Mouse (Mus musculus) thymus, adult 18-20 months (tissue): Measurements from ENCODE around the gene Olfr525.

Source experiments
- DNase-seq, 2 experiments: peaks; one replicate each; pipeline ENCODE4 v3.0.0; 2022; ENCODE audit warnings: mixed read lengths in 2 of 2

Olfr525 gene

GRCm38 (mm10) chr7:140320558-140320957 is at the start of gene Olfr525:
Olfr525 (plus strand) TSS chr7:140320858.
- no peak for DNase-seq

DNA sequence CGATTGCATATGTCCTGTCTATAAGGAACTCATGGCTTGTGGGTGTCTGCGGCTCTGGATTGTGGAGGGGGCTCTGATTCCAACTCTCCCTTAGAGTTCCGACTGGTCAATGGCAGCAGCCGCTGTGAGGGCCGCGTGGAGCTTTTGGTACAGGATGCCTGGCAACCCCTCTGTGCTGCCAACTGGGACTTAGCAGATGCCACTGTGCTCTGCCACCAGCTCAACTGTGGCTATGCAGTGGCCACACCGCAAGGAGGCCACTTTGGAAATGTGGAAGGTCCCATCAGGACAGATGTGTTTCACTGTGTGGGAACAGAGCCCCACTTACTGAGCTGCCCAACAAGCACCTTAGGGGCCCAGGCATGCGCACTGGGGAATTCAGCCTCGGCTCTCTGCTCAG is 24.9 kb upstream of the Olfr525 start:
- DNase-seq, result no peak

DNA sequence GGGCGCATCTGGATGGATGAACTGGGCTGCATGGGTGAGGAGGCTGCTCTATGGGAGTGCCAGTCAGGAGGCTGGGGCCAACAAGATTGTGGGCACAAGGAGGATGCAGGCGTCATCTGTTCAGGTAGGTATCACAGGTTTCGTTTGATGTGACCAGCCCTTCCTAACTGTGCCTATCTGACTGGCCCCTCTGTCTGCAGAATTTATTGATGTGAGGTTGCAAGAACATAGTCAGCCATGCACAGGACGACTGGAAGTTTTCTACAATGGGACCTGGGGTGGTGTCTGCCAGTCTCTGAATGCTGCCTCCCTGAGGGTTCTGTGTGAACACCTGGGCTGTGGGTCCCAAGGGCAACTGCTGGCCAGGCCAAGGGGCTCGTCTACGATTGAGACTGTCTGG is 23.8 kb upstream of the Olfr525 start:
- DNase-seq, result no peak

- DNase-seq, result no peak
Observed at GRCm38 (mm10) chr7:140299416-140299815, 21.2 kb upstream of the Olfr525 start.

- no peak for DNase-seq
Observed at GRCm38 (mm10) chr7:140319861-140320385, 735 bp upstream of the Olfr525 start.

GRCm38 (mm10) chr7:140321135-140321534 is 477 bp downstream of the Olfr525 start:
- peak; percentile 12 to 23 for DNase-seq

- DNase-seq, result no peak
Observed at GRCm38 (mm10) chr7:140329766-140330304, 9.2 kb downstream of the Olfr525 start.

DNA sequence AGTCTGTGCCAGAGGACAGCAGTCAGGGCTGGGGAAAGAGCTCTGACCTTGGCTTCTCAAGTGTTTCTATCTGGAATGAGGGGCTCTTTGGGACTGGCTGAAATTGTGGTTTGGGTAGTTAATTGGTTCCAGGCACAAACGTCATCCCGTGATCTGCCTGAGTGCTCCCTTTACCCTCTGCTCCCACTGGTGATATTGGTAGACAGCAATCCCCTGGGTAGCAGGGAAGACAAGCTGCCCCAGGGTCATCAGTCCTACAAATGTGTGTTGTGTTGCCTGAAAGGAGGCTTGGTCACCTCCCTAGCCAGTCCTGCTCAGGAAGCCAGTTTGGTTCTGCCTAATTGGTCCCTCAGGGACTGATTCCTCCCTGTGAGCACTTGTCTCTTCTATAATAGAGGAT is 13.1 kb downstream of the Olfr525 start, which contains the start of gene Olfr527:
TSS of gene Olfr527 (plus strand) at position 301 of the 400 bp plus-strand sequence.
- DNase-seq, result no peak

DNA sequence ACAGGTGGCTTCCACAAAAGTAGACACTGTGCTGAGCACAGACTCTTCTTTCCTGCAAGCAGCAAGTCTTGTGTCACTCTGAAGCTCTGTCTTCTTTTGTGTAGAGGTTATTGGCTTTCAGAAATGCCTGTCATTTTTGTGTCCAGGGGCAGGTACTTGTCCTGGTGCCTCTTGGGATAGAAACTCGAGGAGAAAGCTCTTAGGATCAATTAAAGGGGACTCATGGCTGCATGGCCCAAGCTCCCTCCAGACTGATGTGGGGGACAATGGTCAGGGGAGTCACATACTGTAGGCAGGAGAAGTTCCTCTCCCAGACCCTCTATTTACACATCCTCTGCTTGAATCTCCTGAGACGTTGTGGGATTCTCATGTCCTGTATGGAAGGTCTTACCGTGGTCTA is 40.9 kb downstream of the Olfr525 start, which contains the start of gene Olfr60:
TSS of gene Olfr60 (minus strand) at position 101 of the 400 bp plus-strand sequence.
- no peak for DNase-seq

- no peak for DNase-seq
Observed at GRCm38 (mm10) chr7:140374300-140374699, 53.6 kb downstream of the Olfr525 start.

GRCm38 (mm10) chr7:140376231-140376630 is 55.6 kb downstream of the Olfr525 start, which contains the start of gene Olfr530:
Olfr530 (minus strand) TSS chr7:140376331.
- no peak for DNase-seq

DNA sequence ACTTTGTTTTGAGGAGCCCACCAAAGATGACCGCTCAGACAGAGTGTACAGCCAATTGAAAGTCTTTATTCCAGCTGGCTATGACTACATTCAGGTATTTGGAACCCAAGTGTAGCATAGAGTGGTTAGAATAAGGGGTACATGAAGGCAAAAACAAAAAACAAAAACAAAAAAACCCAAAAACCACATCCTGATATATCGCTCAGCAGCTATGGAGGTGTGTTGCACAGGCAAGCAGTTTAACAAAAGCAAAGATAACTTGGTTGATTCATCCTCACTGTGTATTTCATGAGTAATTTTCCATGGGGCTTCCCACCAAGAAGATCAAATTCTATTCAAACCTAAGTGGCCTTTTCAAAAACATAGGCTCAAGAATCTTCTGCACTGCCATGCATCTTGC is 56.3 kb downstream of the Olfr525 start:
- no peak for DNase-seq
